Mouse (Mus musculus): ENCODE data around the gene Camta1. TPM values are rescaled to one million over a fixed set of nuclear protein-coding genes. Genes with fewer than 3 reads are reported as not detected.

The Camta1 gene
- total RNA-seq, 1 experiment = 9.3 TPM

GRCm38 (mm10) chr4:151827840-151828239 is 33.8 kb downstream of the Camta1 start:
- Histone ChIP-seq H3K36me3 (ENCODE audit: control insufficient read depth, insufficient read depth, low read length, poor library complexity, severe bottlenecking) (peaks cover 5% of the 10 kb centered on the region), H3K9ac (ENCODE audit: insufficient read depth, low read depth, low read length, poor library complexity, severe bottlenecking) (no peak overlapping the region), H3K9me3 (ENCODE audit: control insufficient read depth, insufficient read depth, low read depth, low read length) (no peaks in the 10 kb centered on the region), H3K4me1 (ENCODE audit: control insufficient read depth in 2 of 2, insufficient read depth in 2 of 2, low read length in 2 of 2, poor library complexity in 1 of 2) (no peaks in the 10 kb centered on the region; a peak in 1 of 4 replicates), H3K4me3 (ENCODE audit: insufficient read depth in 1 of 2, low read depth in 1 of 2, low read length in 2 of 2, poor library complexity in 1 of 2, severe bottlenecking in 1 of 2) (no peak overlapping the region), H3K27ac (ENCODE audit: insufficient read depth, low read depth, low read length, poor library complexity, severe bottlenecking) (no peak overlapping the region)
- DNase-seq (ENCODE audit: low read depth, low spot score) = no peak
- no peak for TF ChIP-seq HCFC1 (IDR thresholded peaks at IDR 0.05; ENCODE audit: borderline replicate concordance, insufficient read depth, low read length)
- TF ChIP-seq MAFK (IDR thresholded peaks at IDR 0.05; ENCODE audit: insufficient read depth, low read depth, low read length) = no peak
- no peak for TF ChIP-seq ZC3H11A (IDR thresholded peaks at IDR 0.05; ENCODE audit: borderline replicate concordance, low read depth, low read length)
- TF ChIP-seq ZNF384 (IDR thresholded peaks at IDR 0.05; ENCODE audit: low read depth, low read length) = no peak
- no peak for TF ChIP-seq CHD2 (IDR thresholded peaks at IDR 0.05; ENCODE audit: low read depth, low read length)
- in situ Hi-C loops (cut with MboI; ENCODE audit: low sequenced_read_pairs in 2 of 2, unreplicated experiment in 2 of 2) = no loop called here

- no peak for DNase-seq (ENCODE audit: low read depth, low spot score)
- in situ Hi-C loops (cut with MboI; ENCODE audit: low sequenced_read_pairs in 2 of 2, unreplicated experiment in 2 of 2) = no loop called here
- Histone ChIP-seq H3K9me3 (ENCODE audit: control insufficient read depth, insufficient read depth, low read depth, low read length) (no peaks in the 10 kb centered on the region), H3K4me1 (ENCODE audit: control insufficient read depth in 2 of 2, insufficient read depth in 2 of 2, low read length in 2 of 2, poor library complexity in 1 of 2) (no peaks in the 10 kb centered on the region; a peak in 1 of 4 replicates), H3K9ac (ENCODE audit: insufficient read depth, low read depth, low read length, poor library complexity, severe bottlenecking) (no peak overlapping the region), H3K27ac (ENCODE audit: insufficient read depth, low read depth, low read length, poor library complexity, severe bottlenecking) (no peak overlapping the region), H3K36me3 (ENCODE audit: control insufficient read depth, insufficient read depth, low read length, poor library complexity, severe bottlenecking) (peaks cover 5% of the 10 kb centered on the region; the same call in 1 of the 2 replicates), H3K4me3 (ENCODE audit: insufficient read depth in 1 of 2, low read depth in 1 of 2, low read length in 2 of 2, poor library complexity in 1 of 2, severe bottlenecking in 1 of 2) (no peak overlapping the region)
- TF ChIP-seq CHD2 (IDR thresholded peaks at IDR 0.05; ENCODE audit: low read depth, low read length) = no peak
- TF ChIP-seq ZC3H11A (IDR thresholded peaks at IDR 0.05; ENCODE audit: borderline replicate concordance, low read depth, low read length) = no peak
- TF ChIP-seq ZNF384 (IDR thresholded peaks at IDR 0.05; ENCODE audit: low read depth, low read length) = no peak
- TF ChIP-seq MAFK (IDR thresholded peaks at IDR 0.05; ENCODE audit: insufficient read depth, low read depth, low read length) = no peak
- no peak for TF ChIP-seq HCFC1 (IDR thresholded peaks at IDR 0.05; ENCODE audit: borderline replicate concordance, insufficient read depth, low read length)
Observed at GRCm38 (mm10) chr4:151827356-151827755, 34.3 kb downstream of the Camta1 start.

- in situ Hi-C loops (cut with MboI; ENCODE audit: low sequenced_read_pairs in 2 of 2, unreplicated experiment in 2 of 2) = no loop called here
Observed at GRCm38 (mm10) chr4:151823963-151824362, 37.7 kb downstream of the Camta1 start.

GRCm38 (mm10) chr4:151822986-151823385 is 38.7 kb downstream of the Camta1 start:
- TF ChIP-seq CHD2 (IDR thresholded peaks at IDR 0.05; ENCODE audit: low read depth, low read length) (no peak), HCFC1 (IDR thresholded peaks at IDR 0.05; ENCODE audit: borderline replicate concordance, insufficient read depth, low read length) (no peak), MAFK (IDR thresholded peaks at IDR 0.05; ENCODE audit: insufficient read depth, low read depth, low read length) (no peak), ZNF384 (IDR thresholded peaks at IDR 0.05; ENCODE audit: low read depth, low read length) (no peak), ZC3H11A (IDR thresholded peaks at IDR 0.05; ENCODE audit: borderline replicate concordance, low read depth, low read length) (no peak)
- in situ Hi-C loops (cut with MboI; ENCODE audit: low sequenced_read_pairs in 2 of 2, unreplicated experiment in 2 of 2) = no loop called here
- H3K4me1 ChIP-seq (ENCODE audit: control insufficient read depth in 2 of 2, insufficient read depth in 2 of 2, low read length in 2 of 2, poor library complexity in 1 of 2) = no peaks in the 10 kb centered on the region; a peak in 2 of 4 replicates
- H3K9me3 ChIP-seq (ENCODE audit: control insufficient read depth, insufficient read depth, low read depth, low read length) = no peaks in the 10 kb centered on the region
- no peak for DNase-seq (ENCODE audit: low read depth, low spot score)
- no peak overlapping the region for H3K9ac ChIP-seq (ENCODE audit: insufficient read depth, low read depth, low read length, poor library complexity, severe bottlenecking)
- H3K27ac ChIP-seq (ENCODE audit: insufficient read depth, low read depth, low read length, poor library complexity, severe bottlenecking) = no peak overlapping the region
- H3K36me3 ChIP-seq (ENCODE audit: control insufficient read depth, insufficient read depth, low read length, poor library complexity, severe bottlenecking) = peaks cover 2% of the 10 kb centered on the region; the same call in 1 of the 2 replicates
- H3K4me3 ChIP-seq (ENCODE audit: insufficient read depth in 1 of 2, low read depth in 1 of 2, low read length in 2 of 2, poor library complexity in 1 of 2, severe bottlenecking in 1 of 2) = no peak overlapping the region

More at GRCm38 (mm10) chr4:151823963-151824362, 37.7 kb downstream of the Camta1 start:
- H3K4me1 ChIP-seq (ENCODE audit: control insufficient read depth in 2 of 2, insufficient read depth in 2 of 2, low read length in 2 of 2, poor library complexity in 1 of 2) = no peaks in the 10 kb centered on the region; a peak in 2 of 4 replicates
- peaks cover 2% of the 10 kb centered on the region; the same call in 1 of the 2 replicates for H3K36me3 ChIP-seq (ENCODE audit: control insufficient read depth, insufficient read depth, low read length, poor library complexity, severe bottlenecking)
- TF ChIP-seq ZNF384 (IDR thresholded peaks at IDR 0.05; ENCODE audit: low read depth, low read length) (no peak), ZC3H11A (IDR thresholded peaks at IDR 0.05; ENCODE audit: borderline replicate concordance, low read depth, low read length) (no peak), MAFK (IDR thresholded peaks at IDR 0.05; ENCODE audit: insufficient read depth, low read depth, low read length) (no peak), HCFC1 (IDR thresholded peaks at IDR 0.05; ENCODE audit: borderline replicate concordance, insufficient read depth, low read length) (no peak), CHD2 (IDR thresholded peaks at IDR 0.05; ENCODE audit: low read depth, low read length) (no peak)
- H3K9ac ChIP-seq (ENCODE audit: insufficient read depth, low read depth, low read length, poor library complexity, severe bottlenecking) = no peak overlapping the region
- DNase-seq (ENCODE audit: low read depth, low spot score) = no peak
- no peak overlapping the region for H3K4me3 ChIP-seq (ENCODE audit: insufficient read depth in 1 of 2, low read depth in 1 of 2, low read length in 2 of 2, poor library complexity in 1 of 2, severe bottlenecking in 1 of 2)
- H3K9me3 ChIP-seq (ENCODE audit: control insufficient read depth, insufficient read depth, low read depth, low read length) = no peaks in the 10 kb centered on the region
- H3K27ac ChIP-seq (ENCODE audit: insufficient read depth, low read depth, low read length, poor library complexity, severe bottlenecking) = no peak overlapping the region

Data from ES-E14 (cell line).